Mouse (Mus musculus) megakaryocyte-erythroid progenitor cell, adult 5 weeks (primary cell): ENCODE measurements around the gene Hba-x. TPM values are rescaled to one million over a fixed set of nuclear protein-coding genes. Genes with fewer than 3 reads are reported as not detected.

Source experiments
- polyA plus RNA-seq: library from polyadenylated mRNA; stranded (reverse); fragments of >175 nt; gene quantifications from 2 replicates; pipeline ENCODE4 v1.2.3, GENCODE M21; 2012

Gene Hba-x
- polyA plus RNA-seq = not detected in 2 replicates

GRCm38 (mm10) chr11:32276347-32276746 lies at the start of gene Hba-x:
Hba-x (plus strand) TSS chr11:32276400.

DNA sequence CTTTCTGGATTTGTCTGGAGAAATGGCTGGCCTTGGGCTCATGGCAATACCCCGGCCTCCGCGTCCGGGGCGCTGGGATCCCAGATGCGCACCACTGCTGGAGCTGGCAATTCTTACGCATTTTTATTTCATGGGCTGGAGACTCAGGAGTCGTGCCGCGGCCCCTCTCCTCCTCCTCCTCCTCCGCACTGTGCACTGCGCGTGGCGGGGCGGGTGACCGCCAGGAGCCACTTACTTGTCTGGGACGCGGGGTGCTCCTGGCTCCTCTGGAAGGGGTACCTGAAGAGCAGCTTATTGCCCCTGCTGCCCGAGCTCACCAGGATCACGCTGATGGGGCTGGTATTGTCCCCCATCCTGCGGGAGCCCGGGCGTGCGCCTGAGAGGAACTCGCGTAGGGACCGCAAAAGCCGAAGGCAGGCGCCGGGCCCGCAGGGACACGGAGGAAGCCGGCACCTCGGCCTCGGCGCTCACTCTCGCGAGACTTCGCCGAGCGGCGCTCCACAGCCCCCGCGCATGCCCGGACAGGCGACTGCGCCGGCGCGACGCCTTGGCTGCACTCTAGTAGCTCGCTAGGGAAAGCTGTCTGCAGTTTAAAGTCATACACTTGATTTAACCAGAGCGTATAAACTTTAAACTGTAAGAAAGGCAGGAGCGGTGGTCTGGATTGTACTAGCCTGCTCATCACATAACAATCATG lies 8.9 kb upstream of the Hba-x start, which contains the start of gene Nprl3:
Gene Nprl3, minus strand, starts transcription at position 520 of the 697 bp plus-strand sequence.

GRCm38 (mm10) chr11:32283091-32283777 lies 7.0 kb downstream of the Hba-x start, which contains the start of gene Hba-a1:
Hba-a1 (plus strand) TSS chr11:32283511.

DNA sequence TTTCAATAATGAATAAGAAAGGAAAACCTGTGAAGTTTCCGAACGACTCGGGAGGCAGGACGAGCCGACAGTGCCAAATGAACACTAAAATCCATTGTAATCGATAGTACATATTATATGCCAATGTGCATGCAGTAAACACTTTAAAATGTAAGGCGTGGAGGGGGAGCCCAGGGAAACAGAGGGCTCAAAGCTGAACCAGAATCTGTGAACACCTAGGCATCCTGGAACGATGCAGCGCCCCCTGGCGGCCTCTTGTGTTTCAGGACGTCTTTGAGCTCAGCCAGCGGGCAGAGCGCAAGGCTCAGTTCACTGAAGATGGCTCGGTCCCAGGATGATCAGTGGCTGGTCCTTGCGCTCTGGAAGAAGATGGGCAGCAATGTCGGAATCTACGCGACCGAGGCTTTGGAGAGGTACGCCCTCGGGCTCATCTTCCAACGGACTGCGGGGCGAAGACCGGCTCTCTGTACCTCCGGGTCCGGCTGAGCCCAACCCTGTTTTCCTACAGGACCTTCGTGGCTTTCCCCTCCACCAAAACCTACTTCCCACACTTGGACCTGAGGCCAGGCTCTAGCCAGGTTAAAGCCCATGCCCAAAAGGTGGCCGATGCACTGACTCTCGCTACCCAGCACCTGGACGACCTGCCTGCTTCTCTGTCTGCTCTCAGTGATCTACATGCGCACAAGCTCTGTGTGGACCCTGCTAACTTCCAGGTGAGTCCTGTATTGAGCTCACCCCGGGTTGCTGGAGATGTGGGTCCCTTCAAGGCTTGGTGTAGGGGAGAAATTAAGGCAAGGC lies 10.7 kb downstream of the Hba-x start, which contains the start of gene Hbq1b:
Gene Hbq1b, plus strand, starts transcription at position 271 of the 798 bp plus-strand sequence.

DNA sequence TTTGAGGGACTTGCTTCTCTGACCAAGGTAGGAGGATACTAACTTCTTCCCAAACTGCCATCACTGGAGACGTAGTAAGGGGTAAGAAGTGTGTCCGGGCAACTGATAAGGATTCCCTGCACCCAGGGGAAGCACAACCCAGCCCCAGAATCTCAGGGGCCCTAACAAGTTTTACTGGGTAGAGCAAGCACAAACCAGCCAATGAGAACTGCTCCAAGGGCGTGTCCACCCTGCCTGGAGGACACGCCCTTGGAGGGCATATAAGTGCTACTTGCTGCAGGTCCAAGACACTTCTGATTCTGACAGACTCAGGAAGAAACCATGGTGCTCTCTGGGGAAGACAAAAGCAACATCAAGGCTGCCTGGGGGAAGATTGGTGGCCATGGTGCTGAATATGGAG lies 20.0 kb downstream of the Hba-x start, which contains the start of gene Hba-a2:
Gene Hba-a2, plus strand, starts transcription at position 287 of the 400 bp plus-strand sequence.

DNA sequence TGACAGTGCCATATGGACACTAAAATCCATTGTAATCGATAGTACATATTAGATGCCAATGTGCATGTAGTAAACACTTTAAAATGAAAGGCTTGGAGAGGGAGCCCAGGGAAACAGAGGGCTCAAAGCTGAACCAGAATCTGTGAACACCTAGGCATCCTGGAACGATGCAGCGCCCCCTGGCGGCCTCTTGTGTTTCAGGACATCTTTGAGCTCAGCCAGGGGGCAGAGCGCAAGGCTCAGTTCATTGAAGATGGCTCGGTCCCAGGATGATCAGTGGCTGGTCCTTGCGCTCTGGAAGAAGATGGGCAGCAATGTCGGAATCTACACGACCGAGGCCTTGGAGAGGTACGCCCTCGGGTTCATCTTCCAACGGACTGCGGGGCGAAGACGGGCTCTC lies 23.7 kb downstream of the Hba-x start, which contains the start of gene Hbq1a:
Gene Hbq1a, plus strand, starts transcription at position 205 of the 400 bp plus-strand sequence.

Other genes with a start within 250 kb of the Hba-x start
- 0.04 and 0.13 TPM in 2 replicates for gene Il9r, start 76.1 kb upstream of the Hba-x start, polyA plus RNA-seq
- 53.1 and 58.3 TPM in 2 replicates for gene Snrnp25, start 71.0 kb upstream of the Hba-x start, polyA plus RNA-seq
- gene Rhbdf1, start 54.1 kb upstream of the Hba-x start, polyA plus RNA-seq = 2.9 and 6.0 TPM in 2 replicates
- 7.3 and 7.9 TPM in 2 replicates for gene Mpg, start 49.9 kb upstream of the Hba-x start, polyA plus RNA-seq
- gene Nprl3, start 8.7 kb upstream of the Hba-x start, polyA plus RNA-seq = 32.3 and 34.7 TPM in 2 replicates
- 485 and 868 TPM in 2 replicates for gene Hba-a1, start 7.1 kb downstream of the Hba-x start, polyA plus RNA-seq
- not detected in 2 replicates for gene Hbq1b, start 10.6 kb downstream of the Hba-x start, polyA plus RNA-seq
- gene Hba-a2, start 20.1 kb downstream of the Hba-x start, polyA plus RNA-seq = 294 and 751 TPM in 2 replicates
- gene Hbq1a, start 23.7 kb downstream of the Hba-x start, polyA plus RNA-seq = not detected in 2 replicates
- 4.6 and 4.9 TPM in 2 replicates for gene Sh3pxd2b, start 71.4 kb downstream of the Hba-x start, polyA plus RNA-seq
- 5.7 and 11.8 TPM in 2 replicates for gene Ubtd2, start 179.0 kb downstream of the Hba-x start, polyA plus RNA-seq